Comparison of ENCODE assay signal across 34 mouse cellular contexts in genomic region chr4:139540784-139541183, GRCm38 (mm10).
"Had no signal": no experiment of that assay in that cellular context is flagged by ENCODE, and none has a peak within 500 bp of the region (broad histone marks: within the 10 kb centered on the region; RNA-seq: fewer than 3 reads in every experiment).

No protein-coding gene starts in this region.

- H3K27me3 ChIP-seq: heart, embryonic 12.5 days; heart, embryonic 13.5 days; heart, embryonic 15.5 days; hindbrain, embryonic 12.5 days; hindbrain, embryonic 13.5 days; hindbrain, embryonic 15.5 days; intestine, embryonic 15.5 days; kidney, embryonic 15.5 days had no signal

- H3K4me1 ChIP-seq: hindbrain, embryonic 12.5 days; hindbrain, embryonic 15.5 days; intestine, embryonic 15.5 days had no signal

- H3K9me3 ChIP-seq: heart, embryonic 10.5 days; heart, embryonic 13.5 days; heart, embryonic 15.5 days; hindbrain, embryonic 10.5 days; hindbrain, embryonic 12.5 days; hindbrain, embryonic 13.5 days; hindbrain, embryonic 15.5 days; intestine, embryonic 15.5 days; kidney, embryonic 15.5 days had no signal

- H3K9ac ChIP-seq: heart, embryonic 12.5 days; heart, embryonic 13.5 days; heart, embryonic 15.5 days; hindbrain, embryonic 12.5 days; hindbrain, embryonic 13.5 days; hindbrain, embryonic 14.5 days; hindbrain, embryonic 15.5 days; intestine, embryonic 15.5 days; kidney, embryonic 15.5 days had no signal

- H3K4me3 ChIP-seq: heart, adult 2 months; heart, embryonic 10.5 days; heart, embryonic 12.5 days; heart, embryonic 13.5 days; heart, embryonic 15.5 days; hindbrain, embryonic 10.5 days; hindbrain, embryonic 12.5 days; hindbrain, embryonic 13.5 days; hindbrain, embryonic 15.5 days; intestine, embryonic 15.5 days; kidney, embryonic 15.5 days; layer of hippocampus, adult 2 months had no signal

- H3K36me3 ChIP-seq: heart, embryonic 10.5 days; heart, embryonic 12.5 days; heart, embryonic 13.5 days; heart, embryonic 15.5 days; hindbrain, embryonic 10.5 days; hindbrain, embryonic 12.5 days; hindbrain, embryonic 13.5 days; hindbrain, embryonic 15.5 days; intestine, embryonic 15.5 days; kidney, embryonic 15.5 days had no signal

- ATAC-seq: hindbrain, embryonic 16.5 days; hindbrain, postnatal 0 days; inflammation-experienced regulatory T-cells, adult 6 months; intestine, embryonic 15.5 days; intestine, embryonic 16.5 days; intestine, postnatal 0 days had no signal

- DNase-seq: heart, adult 18-20 months; heart, adult 2 months; heart, postnatal 10 days; heart, postnatal 14 days; heart, postnatal 36 days; heart, postnatal 4 days; kidney, adult 11 months; kidney, adult 8-10 months; kidney, postnatal 10 days; kidney, postnatal 14 days; kidney, postnatal 25 days; kidney, postnatal 36 days; kidney, postnatal 4 days; layer of hippocampus, adult 9-11 months; layer of hippocampus, postnatal 36 days had no signal

- H3K27ac ChIP-seq: heart, adult 2 months; heart, embryonic 10.5 days; heart, embryonic 13.5 days; heart, embryonic 15.5 days; hindbrain, embryonic 10.5 days; hindbrain, embryonic 12.5 days; hindbrain, embryonic 13.5 days; hindbrain, embryonic 14.5 days; hindbrain, embryonic 15.5 days; hindbrain, postnatal 0 days; intestine, embryonic 15.5 days; kidney, embryonic 15.5 days; kidney, postnatal 0 days; layer of hippocampus, adult 2 months had no signal

- H3K4me2 ChIP-seq: heart, embryonic 11.5 days; heart, embryonic 12.5 days; heart, embryonic 13.5 days; heart, embryonic 15.5 days; hindbrain, embryonic 12.5 days; hindbrain, embryonic 13.5 days; hindbrain, embryonic 14.5 days; hindbrain, embryonic 15.5 days; intestine, embryonic 15.5 days; kidney, embryonic 15.5 days had no signal
